Mouse (Mus musculus) forebrain, embryonic 14.5 days (tissue): Measurements from ENCODE around the gene Grwd1. TPM values are rescaled to one million over a fixed set of nuclear protein-coding genes. Genes with fewer than 3 reads are reported as not detected.

Source experiments
- ATAC-seq: fragments of 200-750 bp; cut with Nextera tagmentation; 2 replicates; pipeline ENCODE4 v1.8.0; 2017; ENCODE audit warnings: mild to moderate bottlenecking, moderate library complexity
- DNase-seq: peaks from one replicate; pipeline ENCODE4 v3.0.0-alpha.2; 2015; ENCODE audit warnings: low spot score
- H3K27ac ChIP-seq: fragments of 300-500 bp; sonication (generic); 2 replicates; pipeline ENCODE4 v1.5.1; 2014; ENCODE audit warnings: low read depth, mild to moderate bottlenecking, control low read depth, low read length, moderate library complexity
- H3K27me3 ChIP-seq: fragments of 300-500 bp; sonication (generic); replicated peaks from 2 replicates; pipeline ENCODE4 v1.6.1; 2014; ENCODE audit warnings: low read length, control low read depth, mixed read lengths; ENCODE audit not compliant: control insufficient read depth, insufficient read depth
- H3K36me3 ChIP-seq: fragments of 300-500 bp; sonication (generic); 2 replicates; pipeline ENCODE4 v1.6.1; 2014; ENCODE audit warnings: low read length, control low read depth; ENCODE audit not compliant: control insufficient read depth, insufficient read depth
- H3K4me1 ChIP-seq: fragments of 300-500 bp; sonication (generic); 2 replicates; pipeline ENCODE4 v1.6.1; 2014; ENCODE audit warnings: antibody characterized with exemption, low read length, control low read depth; ENCODE audit not compliant: control insufficient read depth, insufficient read depth
- H3K4me2 ChIP-seq: fragments of 300-500 bp; sonication (generic); 2 replicates; pipeline ENCODE4 v1.6.1; 2014; ENCODE audit warnings: mild to moderate bottlenecking, control low read depth, low read length
- H3K4me3 ChIP-seq: fragments of 300-500 bp; sonication (generic); 2 replicates; pipeline ENCODE4 v1.5.1; 2014; ENCODE audit warnings: low read depth, low read length, control low read depth
- H3K9ac ChIP-seq: fragments of 300-500 bp; sonication (generic); 2 replicates; pipeline ENCODE4 v1.6.1; 2014; ENCODE audit warnings: mild to moderate bottlenecking, low read length, control low read depth, moderate library complexity
- H3K9me3 ChIP-seq: fragments of 300-500 bp; sonication (generic); replicated peaks from 2 replicates; pipeline ENCODE4 v1.6.1; 2016; ENCODE audit warnings: low read length, control low read depth, mixed read lengths; ENCODE audit not compliant: control insufficient read depth
- WGBS: fragments of 180-500 bp; shearing (Covaris S2); extraction: QIAGEN DNeasy Blood & Tissue Kit; methylation state at CpG from one replicate; pipeline ENCODE4 v1.1.7; 2014; 5-methylcytosine and 5-hydroxymethylcytosine counted together
- polyA plus RNA-seq: library from polyadenylated mRNA; unstranded; fragments of >200 nt; fragmentation: Nextera tagmentation; extraction: Ambion mirVana; gene quantifications from 2 replicates; pipeline ENCODE4 v1.2.1, GENCODE M21; 2014

Gene Grwd1
- polyA plus RNA-seq, 1 experiment from 2014 or later = 46.7 TPM

DNA sequence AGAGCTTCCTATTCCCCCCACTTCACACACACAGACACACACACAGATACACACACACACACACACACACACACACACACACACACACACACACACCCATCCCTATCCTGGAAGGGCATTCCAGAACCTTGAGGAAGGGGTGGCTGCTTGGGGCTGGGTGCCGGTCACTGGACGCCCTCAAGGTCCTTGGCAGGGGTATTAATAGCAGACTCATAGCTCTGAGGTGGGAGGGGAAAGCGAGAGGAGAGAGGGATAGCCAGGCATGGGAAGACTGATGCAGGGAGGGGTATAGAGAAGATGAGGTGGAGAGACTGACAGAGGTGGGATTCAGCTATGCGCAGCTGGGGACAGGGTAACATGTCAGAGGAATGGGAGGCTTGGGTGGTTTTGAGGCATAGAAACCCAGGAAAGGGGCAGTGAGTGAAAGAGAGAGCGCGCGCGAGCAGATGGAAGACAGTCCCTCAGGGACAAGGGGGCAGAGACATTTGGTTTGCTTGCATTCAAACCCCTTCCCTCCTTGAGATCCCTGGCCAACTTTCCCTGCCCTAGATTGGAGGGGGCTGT lies 38.4 kb upstream of the Grwd1 start:
- no peak for DNase-seq
- peaks cover 19% of the 10 kb centered on the region for H3K4me1 ChIP-seq

DNA sequence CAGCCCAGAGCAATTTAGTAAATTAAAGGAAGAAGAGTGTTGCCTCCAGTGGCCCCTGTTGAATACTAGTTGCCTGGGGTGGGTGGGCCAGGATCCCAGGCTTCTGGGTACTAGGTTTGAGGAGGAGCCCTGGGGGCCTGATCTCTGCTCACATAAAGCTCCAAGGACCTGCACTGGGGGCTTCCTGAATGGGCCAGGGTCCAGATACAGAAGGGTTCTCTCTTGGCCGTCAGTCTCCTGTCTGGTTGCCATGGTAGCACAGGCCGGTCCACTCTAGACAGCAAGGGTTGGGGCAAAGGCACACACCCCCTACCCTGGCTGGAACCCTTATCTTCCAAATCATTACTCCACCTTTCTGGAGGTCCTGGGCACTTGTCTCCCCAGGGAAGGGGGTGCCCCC lies 37.1 kb upstream of the Grwd1 start:
- no peaks in the 10 kb centered on the region for H3K9me3 ChIP-seq
- H3K4me2 ChIP-seq = peak overlapping the region; percentile 75
- DNase-seq (peak; percentile 58), ATAC-seq (peak; percentile 12; the same call in 1 of the 2 replicates)
- no peak overlapping the region for H3K9ac ChIP-seq
- H3K27ac ChIP-seq = no peak overlapping the region
- no peak overlapping the region for H3K4me3 ChIP-seq
- peaks cover 13% of the 10 kb centered on the region for H3K4me1 ChIP-seq
- WGBS = 6% methylated on average over 2 of the region's 2 CpGs
- H3K27me3 ChIP-seq = peaks cover 27% of the 10 kb centered on the region; the same call in 1 of the 2 replicates
- no peaks in the 10 kb centered on the region for H3K36me3 ChIP-seq

More for the DNA sequence above, 38.4 kb upstream of the Grwd1 start:
- Histone ChIP-seq H3K27ac (no peak overlapping the region), H3K4me2 (peak overlapping the region; percentile 59), H3K27me3 (peaks cover 27% of the 10 kb centered on the region; the same call in 1 of the 2 replicates), H3K9me3 (no peaks in the 10 kb centered on the region), H3K36me3 (no peaks in the 10 kb centered on the region), H3K9ac (peak overlapping the region; percentile 63), H3K4me3 (no peak overlapping the region)
- WGBS = 34% methylated on average over 8 of the region's 8 CpGs
- no peak for ATAC-seq

DNA sequence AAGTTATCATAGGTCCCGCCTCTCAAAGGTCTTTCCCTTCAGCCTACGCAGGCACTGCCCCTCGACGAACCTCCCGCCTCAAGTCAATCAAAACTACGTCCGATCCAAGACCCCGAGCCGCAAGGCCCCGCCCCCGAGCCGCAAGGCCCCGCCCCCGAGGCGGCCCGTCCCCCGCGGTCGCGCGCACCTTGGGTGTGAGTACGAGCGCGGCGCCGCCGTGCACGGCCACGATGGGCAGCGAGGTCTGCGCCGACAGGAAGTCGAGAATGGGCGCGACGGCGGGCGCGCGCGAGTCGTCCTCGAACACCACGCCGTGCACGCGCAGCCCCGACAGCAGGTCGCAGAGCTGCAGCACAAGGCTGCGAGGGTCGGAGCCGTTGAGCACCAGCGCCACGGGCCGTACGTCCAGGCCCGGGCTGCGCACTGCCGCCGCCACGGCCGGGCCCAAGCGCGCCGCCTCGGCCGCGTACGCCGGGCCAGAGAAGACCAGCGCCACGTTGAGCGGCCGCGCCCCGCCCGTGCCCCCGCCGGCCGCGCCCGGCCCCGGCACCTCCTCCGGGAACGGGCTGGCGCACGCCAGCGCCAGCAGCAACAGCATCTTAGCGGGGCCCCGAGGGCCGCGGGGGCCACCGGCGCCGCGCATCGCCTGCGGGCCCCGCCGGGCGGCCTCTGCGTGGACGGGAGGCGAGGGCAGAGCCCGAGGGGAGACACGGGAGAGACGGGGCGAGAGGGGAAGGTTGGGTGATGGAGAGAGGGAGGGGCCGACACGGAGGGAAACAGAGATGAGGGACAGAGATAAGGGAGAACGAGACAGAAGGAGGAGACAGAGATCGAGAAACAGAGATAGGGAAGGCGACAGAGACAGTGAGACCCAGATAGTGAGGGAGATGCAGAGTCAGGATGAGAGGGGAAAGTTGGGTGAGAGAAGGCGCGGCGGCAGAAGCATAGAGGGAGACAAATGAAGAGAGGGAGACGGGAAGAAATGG lies 35.5 kb upstream of the Grwd1 start:
- ATAC-seq (peak; percentile 68), DNase-seq (peak; percentile 95)
- Histone ChIP-seq H3K27me3 (peaks cover 25% of the 10 kb centered on the region; the same call in 1 of the 2 replicates), H3K36me3 (no peaks in the 10 kb centered on the region), H3K27ac (peak overlapping the region; percentile 63), H3K9me3 (no peaks in the 10 kb centered on the region), H3K4me2 (peak overlapping the region; percentile 75), H3K4me1 (peaks cover 13% of the 10 kb centered on the region), H3K4me3 (peak overlapping the region; percentile 62), H3K9ac (peak overlapping the region; percentile 86)
- WGBS = 1% methylated on average over 116 of the region's 117 CpGs

DNA sequence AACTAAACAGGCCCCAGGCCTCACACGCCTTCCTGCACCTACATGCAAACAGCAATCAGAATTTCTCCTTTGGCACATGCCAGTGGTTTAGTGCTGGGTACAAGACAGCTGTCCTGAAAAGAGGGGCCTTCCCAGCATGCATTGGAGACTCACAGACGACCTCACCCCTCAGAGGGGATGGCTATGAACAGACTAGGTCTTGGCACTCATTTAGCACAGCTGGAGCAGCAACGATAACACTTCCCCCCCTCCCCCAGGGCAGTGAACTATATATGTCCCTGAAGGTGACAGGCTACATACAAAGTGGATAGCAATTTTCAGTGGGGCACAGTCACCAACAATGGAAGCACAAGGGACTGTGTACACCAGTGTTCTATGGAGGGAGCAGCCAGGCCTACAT lies 33.7 kb upstream of the Grwd1 start:
- Histone ChIP-seq H3K27me3 (0 out of 2 replicates have a peak, but pooled peaks cover 10% of the 10 kb centered on the region), H3K27ac (no peak overlapping the region)

DNA sequence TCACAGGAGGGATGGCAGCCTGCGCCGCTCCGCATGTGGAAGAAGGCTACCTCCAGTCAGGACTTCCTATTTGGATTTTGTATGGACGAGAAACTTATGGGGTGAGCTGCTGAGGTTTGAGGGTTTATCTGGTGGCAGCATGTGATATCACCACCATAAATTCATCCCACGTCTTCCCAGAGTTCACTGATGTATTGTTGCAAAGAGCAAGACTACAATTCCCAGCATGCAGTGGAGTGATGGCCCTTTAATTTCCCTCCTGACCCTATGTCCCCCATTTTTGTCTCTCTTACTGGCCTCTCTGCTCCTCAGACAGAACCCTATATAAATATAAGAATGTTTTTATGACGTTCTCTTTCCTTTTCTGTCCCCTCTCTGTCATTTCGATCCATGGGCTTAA lies 32.1 kb upstream of the Grwd1 start:
- peaks cover 8% of the 10 kb centered on the region for H3K4me1 ChIP-seq
- ATAC-seq = no peak
- WGBS = 87% methylated on average over 7 of the region's 7 CpGs
- H3K27me3 ChIP-seq = peaks cover 5% of the 10 kb centered on the region; the same call in 1 of the 2 replicates
- no peak for DNase-seq
- no peak overlapping the region for H3K4me3 ChIP-seq
- no peak overlapping the region for H3K9ac ChIP-seq
- H3K36me3 ChIP-seq = no peaks in the 10 kb centered on the region
- no peak overlapping the region for H3K27ac ChIP-seq
- H3K4me2 ChIP-seq = no peak overlapping the region
- no peaks in the 10 kb centered on the region for H3K9me3 ChIP-seq

More for the DNA sequence above, 33.7 kb upstream of the Grwd1 start:
- 60% methylated on average over 3 of the region's 3 CpGs for WGBS
- no peak overlapping the region for H3K4me3 ChIP-seq
- H3K4me2 ChIP-seq = no peak overlapping the region
- DNase-seq (no peak), ATAC-seq (no peak)
- no peaks in the 10 kb centered on the region for H3K36me3 ChIP-seq
- no peak overlapping the region for H3K9ac ChIP-seq
- peaks cover 13% of the 10 kb centered on the region for H3K4me1 ChIP-seq
- H3K9me3 ChIP-seq = no peaks in the 10 kb centered on the region

DNA sequence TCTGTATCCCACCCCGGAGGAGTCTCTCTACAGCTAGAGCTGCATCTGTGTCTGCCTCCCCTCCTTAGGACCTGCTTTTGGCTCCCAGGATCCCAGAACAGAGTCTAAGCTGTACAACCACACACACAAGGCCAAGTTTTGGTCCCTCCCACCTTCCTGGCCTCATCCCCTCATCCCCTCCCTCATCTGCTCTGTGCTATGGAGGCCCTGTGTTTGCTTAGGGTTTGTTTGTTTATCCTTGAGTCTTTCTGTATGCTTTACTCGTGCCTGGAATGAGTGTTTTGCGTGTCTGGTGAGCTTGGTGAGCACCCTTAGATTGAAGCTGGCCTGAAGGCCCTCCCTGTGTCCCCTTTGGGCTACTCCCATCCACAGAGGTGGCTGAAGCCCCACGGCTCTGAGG lies 28.3 kb upstream of the Grwd1 start:
- no peaks in the 10 kb centered on the region for H3K36me3 ChIP-seq
- DNase-seq (no peak), ATAC-seq (no peak)
- no peaks in the 10 kb centered on the region for H3K9me3 ChIP-seq
- 67% methylated on average over 4 of the region's 4 CpGs for WGBS
- H3K4me3 ChIP-seq = no peak overlapping the region
- H3K27ac ChIP-seq = no peak overlapping the region
- peaks cover 13% of the 10 kb centered on the region; the same call in 1 of the 2 replicates for H3K27me3 ChIP-seq
- H3K4me2 ChIP-seq = no peak overlapping the region
- peaks cover 10% of the 10 kb centered on the region for H3K4me1 ChIP-seq
- no peak overlapping the region for H3K9ac ChIP-seq

DNA sequence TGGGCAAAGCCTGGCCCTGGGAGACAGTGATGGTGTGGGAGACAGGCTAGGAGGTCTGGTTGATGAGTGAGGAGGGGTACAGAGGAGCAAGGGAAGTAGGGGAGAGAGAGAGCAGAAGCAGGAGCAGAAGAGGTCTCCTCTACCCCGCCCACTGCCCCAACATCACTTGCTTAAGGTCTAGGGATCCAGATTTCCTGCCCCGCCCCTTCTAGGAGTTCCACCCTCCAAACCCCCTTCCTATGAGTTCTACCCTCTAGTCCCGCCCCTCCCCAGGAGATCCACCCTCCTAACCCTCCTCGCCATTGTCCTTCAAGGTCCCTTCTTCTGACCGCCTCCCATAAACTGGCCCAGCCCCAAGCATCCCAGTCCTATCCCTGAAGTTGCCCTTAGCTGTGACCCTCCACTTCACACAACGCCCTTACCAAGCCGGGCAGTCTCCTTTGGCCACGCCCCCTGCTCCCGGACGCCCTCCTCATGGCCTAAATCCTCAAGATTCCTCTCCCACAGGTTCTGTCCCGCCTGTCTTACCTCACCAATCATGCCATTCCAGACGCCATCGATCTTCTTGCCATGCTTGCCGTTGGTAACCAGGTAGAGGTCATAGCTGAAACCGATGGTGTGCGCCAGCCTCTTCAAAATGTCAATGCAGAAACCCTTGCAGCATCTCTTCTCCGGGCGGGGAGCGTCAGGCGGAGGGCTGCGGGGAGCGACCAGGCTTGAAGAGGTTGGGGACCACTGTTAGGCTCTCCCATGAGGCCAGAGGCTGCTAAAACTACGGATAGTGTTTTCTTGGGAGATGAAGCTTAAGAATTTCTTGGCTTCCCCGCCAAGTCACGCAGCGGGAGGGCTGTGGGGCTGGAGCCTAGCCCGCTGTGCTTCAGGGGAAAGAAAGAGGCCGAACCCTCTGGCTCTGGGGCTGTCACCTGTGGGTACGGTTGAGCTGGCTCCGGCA lies 26.5 kb upstream of the Grwd1 start:
- Histone ChIP-seq H3K27ac (no peak overlapping the region), H3K9ac (peak overlapping the region; percentile 47; the same call in 1 of the 2 replicates), H3K4me3 (peak overlapping the region; percentile 28), H3K36me3 (no peaks in the 10 kb centered on the region), H3K9me3 (no peaks in the 10 kb centered on the region), H3K4me2 (peak overlapping the region; percentile 47), H3K4me1 (peaks cover 10% of the 10 kb centered on the region), H3K27me3 (peaks cover 13% of the 10 kb centered on the region; the same call in 1 of the 2 replicates)
- peak; percentile 23 for DNase-seq
- ATAC-seq = peak; percentile 47; the same call in 1 of the 2 replicates
- 5% methylated on average over 30 of the region's 30 CpGs for WGBS

DNA sequence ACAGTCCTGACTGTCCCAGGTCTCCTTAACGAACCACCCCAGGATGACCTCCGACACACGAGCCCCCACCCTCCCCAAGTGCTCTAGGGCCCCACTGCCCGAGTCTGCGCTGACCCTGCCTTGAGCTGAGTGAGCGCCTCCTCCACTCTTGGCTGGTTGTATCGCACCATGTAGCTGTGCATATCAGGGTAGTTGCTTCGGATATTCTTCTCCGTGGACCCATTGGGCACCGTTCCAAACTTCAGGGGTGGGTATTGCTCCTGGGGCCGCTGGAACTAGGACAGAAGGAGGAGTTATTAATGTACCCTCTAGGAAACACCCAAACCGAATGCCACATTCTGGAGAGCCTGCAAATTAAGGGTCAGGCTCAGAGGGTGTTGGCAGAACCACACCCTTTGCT lies 22.3 kb upstream of the Grwd1 start:
- Histone ChIP-seq H3K4me1 (peaks cover 10% of the 10 kb centered on the region), H3K9ac (no peak overlapping the region), H3K4me3 (no peak overlapping the region), H3K36me3 (no peaks in the 10 kb centered on the region), H3K27me3 (peaks cover 11% of the 10 kb centered on the region; the same call in 1 of the 2 replicates), H3K4me2 (no peak overlapping the region), H3K9me3 (no peaks in the 10 kb centered on the region), H3K27ac (no peak overlapping the region)
- DNase-seq (no peak), ATAC-seq (no peak)
- 83% methylated on average over 12 of the region's 12 CpGs for WGBS
